Mouse (Mus musculus): Measurements from ENCODE around the gene Trim2.

Trim2 gene

DNA sequence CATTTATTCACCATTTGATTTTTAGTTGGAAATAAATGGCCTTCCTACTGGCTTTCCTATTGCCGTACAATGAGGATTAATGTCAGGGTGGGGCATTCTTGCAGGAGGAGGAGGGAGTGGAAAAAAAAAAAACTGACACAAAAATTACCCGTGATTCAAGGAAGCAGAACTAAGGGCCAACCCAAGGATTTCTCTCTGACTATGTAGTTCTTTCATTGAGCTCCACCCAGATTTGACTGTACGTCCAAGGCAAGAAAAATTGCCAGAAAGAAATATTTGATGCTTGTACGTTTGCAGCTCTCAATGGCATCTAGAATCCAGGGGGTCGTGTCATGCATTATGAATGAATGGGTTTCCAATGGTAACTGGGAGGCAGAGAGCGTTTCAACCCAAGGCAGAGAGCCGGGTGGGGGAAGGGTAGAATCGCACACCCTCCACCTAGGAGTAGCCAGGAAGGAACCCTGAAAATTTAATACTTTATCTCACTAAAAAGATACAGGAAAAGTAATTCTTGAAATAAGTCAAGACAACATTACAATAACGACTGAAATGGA is 86.9 kb downstream of the Trim2 start:
- peak; percentile 43 for DNase-seq (ENCODE audit: low read depth, low spot score)

DNA sequence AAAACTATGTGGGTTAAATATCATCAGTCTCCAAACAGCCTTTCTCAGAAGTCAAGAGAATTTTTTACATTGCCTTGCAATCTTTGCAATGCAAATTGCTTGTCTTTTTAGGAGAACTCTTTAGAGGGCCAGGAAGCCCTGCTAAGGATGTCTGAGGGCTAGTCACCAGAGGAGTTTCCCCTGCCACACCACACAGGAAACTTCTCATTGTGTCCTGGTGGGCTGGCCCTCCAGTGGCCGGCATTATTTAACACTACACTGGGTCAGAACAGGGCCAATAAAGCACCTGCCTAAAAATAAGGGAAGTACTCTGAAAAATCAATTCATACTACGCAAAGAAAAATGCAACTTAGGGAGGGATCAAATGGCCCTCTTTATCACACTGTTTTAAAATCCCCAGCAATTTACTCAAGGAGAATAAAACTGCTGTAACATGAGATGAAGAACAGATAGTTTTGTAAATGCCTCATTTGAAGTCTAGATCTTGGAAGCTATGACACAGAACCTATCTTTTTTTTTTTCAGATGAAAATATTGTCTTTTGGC is 87.4 kb downstream of the Trim2 start:
- DNase-seq (ENCODE audit: low read depth, low spot score) = peak; percentile 34

DNA sequence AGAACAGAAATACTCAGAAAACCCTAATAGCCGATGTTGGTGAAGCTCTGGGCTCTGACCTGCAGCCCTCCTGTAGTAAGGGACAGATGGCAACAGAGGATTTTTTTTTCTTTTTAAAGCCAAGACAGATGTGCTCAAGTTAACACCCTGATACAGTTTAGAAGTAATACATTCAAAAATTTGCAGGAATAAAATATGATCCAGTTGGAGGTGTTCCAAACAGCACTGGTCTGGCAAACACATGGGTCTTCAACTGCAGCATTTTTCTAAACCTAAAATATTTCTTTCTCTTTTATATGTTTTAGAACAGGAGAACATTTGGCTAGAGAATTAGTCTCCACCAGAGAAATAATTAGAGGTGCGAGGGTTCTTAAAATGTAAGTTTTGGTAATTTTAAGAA is 88.2 kb downstream of the Trim2 start:
- no peak for DNase-seq (ENCODE audit: low read depth, low spot score)

DNA sequence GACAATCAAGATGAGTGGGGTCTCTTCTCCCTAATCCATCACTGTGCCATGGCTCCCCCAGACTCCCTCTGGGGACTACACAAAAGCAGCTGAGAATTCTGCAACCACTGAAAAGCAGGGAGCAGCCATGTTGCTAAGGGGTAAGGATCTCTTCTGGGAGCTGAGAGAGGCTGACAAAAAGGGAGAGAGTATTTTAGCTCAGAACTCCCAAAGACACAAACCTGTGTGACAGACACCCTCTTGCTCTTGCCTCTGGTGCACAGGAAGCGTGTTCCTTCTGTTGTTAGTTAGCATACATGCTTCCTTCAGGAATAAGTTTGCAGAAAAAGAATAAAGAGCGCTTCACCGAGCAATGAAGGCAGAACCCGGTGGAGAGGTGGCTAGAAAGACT is 88.7 kb downstream of the Trim2 start:
- no peak for DNase-seq (ENCODE audit: low read depth, low spot score)

DNA sequence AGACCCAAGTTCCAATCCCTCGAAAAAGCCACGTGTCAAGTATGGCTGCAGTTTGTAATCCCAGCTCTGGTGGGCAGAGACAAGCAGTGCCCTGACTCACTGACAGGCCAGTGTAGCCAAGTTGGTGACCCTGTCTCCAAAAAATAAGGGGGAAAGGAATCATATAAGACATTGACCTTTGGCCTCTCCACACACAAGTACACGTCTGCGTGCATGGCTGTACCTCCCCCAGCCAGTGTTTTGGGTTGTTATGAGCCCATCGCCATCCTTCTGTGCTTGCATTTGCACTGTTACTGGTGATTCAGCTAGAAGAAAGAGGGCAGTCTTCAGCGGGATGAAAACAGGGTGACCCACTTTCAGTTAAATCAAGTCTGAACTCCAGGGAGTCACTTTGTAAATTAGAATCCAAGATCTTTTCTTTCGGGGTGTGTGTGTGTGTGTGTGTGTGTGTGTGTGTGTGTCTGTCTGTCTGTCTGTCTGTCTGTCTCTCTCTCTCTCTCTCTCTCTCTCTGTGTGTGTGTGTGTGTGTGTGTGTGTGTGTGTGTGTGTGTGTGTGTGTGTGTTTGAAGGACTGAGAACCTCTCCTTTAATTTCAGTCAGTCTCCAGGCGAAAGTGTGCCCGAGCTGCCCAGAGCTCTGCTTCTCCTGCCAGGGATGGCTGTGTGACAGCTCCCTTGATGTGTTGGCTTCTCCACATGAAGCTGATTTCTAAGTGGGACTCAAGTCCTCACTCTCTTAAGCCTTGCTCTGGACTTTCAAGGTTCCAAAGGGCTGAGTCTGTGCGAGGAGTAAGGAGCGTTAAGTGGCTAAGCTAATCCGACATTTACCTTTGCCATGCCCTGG is 89.3 kb downstream of the Trim2 start:
- no peak for DNase-seq (ENCODE audit: low read depth, low spot score)

DNA sequence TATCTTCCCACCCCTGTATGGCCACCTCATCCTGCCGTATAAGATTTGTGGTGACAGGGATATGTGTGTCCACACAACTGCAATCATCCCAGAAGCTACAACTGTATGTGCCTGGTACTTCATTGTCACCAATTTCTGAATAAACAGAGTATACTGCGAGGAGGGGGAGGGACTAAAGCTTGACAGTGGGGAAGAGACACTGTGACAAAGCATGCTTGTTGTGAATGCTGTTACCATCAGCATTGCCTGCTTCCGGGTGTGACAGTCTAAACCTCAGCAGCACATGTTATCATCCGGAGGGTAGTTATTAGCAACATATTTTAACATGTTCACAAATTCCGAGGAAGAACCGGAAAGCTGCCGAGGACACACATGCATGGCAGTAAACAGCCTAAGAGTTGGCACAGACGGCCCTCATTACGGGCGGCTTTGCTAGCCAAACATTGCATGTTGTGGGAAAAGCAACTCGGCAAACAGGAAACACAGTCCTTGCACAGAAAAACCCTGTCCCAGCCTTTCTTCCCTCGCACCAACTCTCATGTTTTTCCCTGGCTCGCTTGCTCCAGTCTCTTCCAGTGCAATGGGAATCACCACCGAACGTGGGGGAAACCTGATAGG is 90.8 kb downstream of the Trim2 start:
- DNase-seq (ENCODE audit: low read depth, low spot score) = no peak

DNA sequence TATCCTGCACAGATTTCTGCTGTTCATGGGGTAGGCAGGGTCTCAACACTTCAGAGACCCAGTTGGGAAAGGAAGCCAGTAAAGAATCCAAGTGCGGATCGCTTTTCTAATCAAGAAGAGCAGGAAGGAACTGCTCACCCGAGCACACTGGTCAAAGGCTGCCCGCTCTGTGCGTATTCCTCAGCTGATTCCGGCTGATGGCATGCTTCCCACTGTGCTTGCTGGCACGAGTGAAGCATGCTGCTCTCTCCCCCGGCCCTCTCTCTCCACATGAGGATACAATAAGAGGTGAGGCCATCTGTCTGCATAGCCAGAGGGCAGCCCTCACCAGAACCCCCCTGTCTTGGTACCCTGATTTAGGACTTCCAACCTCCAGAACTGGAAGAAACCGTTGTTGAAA is 91.4 kb downstream of the Trim2 start:
- no peak for DNase-seq (ENCODE audit: low read depth, low spot score)

DNA sequence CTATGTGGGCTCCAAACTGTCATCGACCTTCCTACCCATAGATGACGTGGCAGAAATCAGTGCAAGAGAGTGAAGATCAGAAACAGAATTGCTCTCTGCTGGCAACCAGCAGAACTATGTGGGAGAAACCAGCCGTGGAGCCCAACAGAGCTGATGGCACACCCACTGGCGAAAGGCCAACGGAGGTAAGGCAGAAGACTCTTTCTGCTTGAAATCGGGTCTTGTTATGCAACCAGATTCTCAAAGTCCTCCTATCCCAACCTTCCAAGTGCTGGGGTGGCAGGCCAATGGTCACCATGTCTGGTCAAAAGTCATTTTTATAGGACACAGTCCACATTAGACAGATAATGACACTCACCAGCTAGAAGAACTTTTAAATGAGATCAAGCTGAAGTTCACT is 92.2 kb downstream of the Trim2 start:
- no peak for DNase-seq (ENCODE audit: low read depth, low spot score)

DNA sequence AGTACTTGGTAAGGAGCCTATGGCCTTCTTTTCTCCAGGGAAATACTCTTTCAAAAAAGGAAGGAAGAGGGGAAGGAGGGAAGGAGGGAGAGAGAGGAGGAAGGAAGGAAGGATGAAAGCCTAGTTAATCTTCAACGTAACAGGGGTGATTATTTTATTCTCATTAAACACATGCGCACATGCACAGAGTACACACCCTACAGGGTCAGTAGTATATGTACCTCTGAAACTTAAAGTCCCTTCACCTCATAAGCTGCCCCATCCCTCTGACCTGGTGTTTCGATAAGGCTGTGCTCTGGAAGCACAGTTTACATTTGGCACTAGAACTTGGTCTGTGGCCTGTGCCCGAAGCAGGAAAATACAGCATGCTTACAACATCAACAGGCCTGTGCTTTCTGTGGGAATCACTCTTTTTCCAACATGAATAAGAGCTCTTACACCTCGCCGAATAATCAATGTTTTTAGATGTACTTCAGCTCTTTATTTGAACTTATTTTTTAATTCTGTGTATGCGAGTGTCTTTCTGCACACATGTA is 95.3 kb downstream of the Trim2 start:
- DNase-seq (ENCODE audit: low read depth, low spot score) = no peak

DNA sequence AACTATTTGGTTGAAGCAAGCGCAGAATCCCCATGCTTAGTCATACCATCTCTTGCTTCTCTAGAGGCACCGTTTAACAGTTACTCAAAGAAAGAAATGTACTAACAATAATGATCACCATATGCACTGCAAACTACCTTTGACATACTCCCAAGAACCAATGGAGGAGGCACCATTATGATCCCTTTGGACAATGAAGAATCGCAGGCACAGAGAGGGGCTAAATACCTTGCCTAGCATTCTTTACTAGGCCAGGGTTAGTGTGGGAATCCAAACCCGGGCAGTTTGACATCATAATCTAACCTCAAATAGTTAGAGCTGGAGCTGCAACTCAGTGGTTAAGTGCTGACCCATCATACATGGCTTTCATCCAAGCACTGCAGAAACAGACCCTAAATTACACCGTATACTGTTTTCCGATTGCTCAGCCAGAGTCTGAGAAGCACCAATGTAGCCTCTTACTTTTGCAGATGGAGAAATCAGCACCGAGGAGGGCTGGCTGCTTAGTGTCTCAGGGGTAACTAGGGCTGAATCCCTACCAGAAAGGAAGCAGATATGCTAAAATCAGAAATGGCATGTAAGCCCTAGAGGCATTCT is 97.7 kb downstream of the Trim2 start:
- no peak for DNase-seq (ENCODE audit: low read depth, low spot score)

DNA sequence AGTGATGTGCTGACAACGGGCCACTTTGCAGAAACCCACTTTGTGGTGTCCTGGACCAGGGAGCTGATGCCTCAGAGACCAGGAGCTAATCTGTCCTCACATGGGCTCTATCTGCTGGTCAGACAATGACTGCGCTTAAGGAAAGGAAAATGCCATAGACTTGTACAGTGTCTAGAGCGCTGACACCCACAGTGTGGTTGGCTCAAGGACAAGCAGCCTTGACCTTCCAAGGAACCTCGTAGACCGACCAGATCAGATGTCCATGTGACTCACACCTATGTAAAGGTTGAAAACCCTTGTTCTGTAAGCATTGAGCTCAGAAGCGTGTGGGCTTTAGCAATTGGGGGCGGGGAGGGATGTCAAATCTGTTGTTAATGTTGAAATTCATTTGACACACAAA is 98.2 kb downstream of the Trim2 start:
- no peak for DNase-seq (ENCODE audit: low read depth, low spot score)

DNA sequence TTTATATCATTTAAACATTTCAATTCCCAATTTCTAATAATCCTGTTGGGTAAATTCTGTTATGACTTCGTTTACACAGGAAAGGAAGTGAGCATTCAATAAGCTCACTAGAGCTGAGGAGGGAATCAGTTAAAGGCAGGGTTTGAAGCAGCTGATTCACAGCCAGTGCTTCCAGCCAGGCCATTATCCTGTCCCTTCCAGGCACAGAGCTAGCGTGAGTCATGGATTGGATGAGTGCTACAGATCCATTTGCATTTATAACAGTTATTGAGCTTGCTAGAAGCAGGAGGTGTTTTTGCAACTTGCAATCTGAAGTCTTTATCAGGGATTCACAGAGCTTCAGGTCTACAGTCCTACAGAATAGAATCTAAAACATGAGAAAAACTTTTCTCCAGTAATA is 99.3 kb downstream of the Trim2 start:
- no peak for DNase-seq (ENCODE audit: low read depth, low spot score)

DNA sequence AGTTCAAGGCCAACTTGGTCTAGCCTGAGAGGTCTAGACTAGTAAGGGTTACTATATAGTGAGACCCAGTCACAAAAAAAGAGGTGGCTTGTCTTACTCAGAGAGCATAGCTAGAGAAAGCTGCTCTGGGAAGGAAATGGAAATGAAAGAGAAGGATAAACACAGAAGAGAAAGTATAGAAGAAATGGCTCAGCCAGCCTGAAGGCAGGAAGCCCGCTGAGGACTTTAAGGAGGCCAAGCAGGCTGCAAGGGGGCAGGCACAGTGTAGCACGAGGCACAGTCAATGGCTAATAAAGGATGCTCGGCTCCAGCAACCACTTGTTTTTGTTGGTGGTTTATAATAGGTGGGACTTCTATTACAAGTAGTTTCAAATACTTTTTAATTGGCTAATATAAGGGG is 100.6 kb downstream of the Trim2 start:
- no peak for DNase-seq (ENCODE audit: low read depth, low spot score)

DNA sequence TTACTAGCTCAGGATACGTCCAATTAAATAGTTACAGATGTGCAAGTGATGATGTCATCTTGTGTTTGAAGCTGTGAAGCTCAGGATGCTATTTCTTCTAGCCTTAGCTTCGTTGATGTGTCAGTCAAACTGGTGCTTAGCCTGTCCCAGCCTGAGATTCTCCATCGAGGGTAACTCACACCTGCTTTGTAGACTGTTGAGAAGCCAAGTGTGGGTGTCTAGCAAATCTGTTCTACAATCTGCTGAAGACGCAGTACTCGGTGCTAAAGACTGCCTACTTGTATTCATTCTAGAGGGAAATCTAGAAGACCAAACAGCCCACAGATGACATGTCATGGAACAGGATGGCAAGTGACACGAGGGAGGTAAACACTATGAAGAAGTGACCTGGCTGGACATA is 101.0 kb downstream of the Trim2 start:
- DNase-seq (ENCODE audit: low read depth, low spot score) = no peak

DNA sequence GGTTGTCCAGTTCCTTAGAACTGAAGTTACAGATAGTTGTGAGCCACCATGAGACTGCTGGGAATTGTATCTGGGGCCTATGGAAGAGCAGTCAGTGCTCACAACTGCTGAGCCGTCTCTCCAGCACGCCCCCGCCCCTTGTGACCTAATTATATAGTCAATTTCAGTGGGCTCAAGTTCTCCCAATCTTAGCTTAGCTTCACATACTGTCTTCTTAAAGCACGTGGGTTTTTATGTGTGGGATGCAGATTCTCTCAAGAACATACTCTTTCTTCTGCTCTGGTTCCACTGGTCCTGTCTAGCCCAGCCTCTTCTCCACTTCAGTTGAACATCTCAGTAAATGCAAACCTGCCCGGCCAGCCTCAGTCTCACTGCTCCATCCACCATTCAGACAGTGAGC is 102.0 kb downstream of the Trim2 start:
- DNase-seq (ENCODE audit: low read depth, low spot score) = no peak

DNA sequence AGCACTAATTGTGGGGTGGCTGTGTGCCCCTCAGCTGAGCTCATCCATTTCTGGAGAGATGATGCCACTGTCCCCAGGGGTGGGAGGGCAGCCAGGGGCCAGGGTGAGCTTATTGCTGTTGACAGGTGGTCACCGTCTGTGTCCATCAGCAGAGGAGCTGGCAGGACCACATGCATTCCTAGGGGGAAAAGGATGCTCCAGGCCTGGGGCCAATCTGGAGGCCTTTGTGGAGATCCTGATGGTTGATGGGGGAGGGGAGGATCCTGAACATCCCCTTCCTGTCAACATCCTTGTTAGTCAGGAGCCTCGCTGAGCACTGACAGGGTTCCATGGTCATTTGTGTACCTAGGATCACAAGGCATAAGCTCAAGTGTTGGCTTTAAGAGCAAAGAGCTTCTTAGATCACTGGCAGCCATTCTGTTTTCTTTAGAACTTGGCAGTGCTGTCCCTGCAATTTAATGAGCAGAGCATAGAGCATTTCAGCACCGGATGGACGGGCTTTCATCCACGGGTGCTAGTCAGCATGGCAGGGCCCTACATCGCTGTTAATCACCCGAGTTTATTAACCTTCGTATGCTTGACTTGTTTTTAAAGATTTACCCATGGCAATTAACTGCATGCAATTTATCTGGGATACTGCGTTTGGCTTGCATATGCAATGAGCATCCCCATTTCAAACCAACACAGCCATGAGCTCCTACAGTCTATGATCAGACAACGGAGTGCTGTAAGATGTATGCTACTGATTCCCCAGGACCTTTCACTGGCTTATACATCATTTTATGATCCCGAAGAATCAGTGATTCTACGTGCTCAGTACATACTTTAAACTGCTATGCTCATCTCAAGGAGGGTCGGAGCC is 105.9 kb downstream of the Trim2 start:
- DNase-seq (ENCODE audit: low read depth, low spot score) = no peak

DNA sequence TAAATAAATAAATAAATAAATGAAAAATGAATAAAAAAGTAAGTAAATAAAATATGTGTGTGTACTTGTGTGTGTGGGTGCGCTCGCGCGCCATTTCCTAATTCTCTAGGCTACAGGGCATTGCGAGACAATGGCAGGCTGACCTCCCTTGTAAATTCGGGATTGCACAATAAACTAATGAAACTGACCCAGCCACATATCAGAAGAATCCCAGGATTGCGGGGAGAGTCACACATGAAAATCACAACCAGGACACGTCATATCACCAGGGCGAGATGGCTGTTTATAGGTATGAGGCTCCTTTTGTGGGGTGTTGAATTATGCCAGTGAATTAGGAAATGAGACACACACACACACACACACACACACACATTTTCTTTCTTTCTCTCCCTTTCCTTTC is 107.2 kb downstream of the Trim2 start:
- no peak for DNase-seq (ENCODE audit: low read depth, low spot score)

DNA sequence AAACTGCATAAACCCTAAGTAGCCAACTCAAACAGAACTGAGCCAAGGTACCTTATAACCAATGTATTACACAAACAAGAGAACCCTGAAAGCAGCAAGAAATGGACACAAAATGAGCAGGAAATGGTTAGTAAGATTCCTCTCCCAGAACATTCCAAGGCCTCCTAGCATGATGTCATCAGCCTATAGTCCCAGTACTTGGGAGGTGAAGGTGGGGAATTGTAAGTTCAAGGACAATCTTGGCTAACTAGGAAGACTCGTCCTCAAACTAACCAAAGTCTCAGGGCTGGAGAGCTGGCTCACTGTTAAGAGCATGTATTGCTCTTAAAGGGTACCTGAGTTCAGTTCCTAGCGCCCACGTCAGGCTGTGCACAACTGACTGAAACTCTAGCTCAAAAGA is 108.4 kb downstream of the Trim2 start:
- DNase-seq (ENCODE audit: low read depth, low spot score) = no peak

DNA sequence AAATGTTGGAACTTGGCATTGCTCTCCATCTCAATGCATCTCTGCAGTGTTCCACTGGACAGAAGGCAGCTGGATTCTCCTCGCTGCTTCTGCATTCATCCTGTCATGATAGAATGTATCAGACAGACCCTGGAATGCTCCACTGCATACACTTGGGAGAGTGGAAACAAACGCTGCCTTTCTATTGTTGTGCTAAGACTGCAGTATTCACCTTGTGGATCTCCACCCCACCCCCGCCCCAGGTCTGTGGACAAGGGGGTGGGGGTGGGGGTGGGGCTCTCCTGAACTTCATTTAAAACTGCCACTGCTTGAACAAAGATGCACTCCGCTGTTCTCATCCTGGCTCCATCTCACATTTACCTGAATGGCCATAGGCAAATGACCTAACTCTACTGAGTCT is 112.8 kb downstream of the Trim2 start:
- DNase-seq (ENCODE audit: low read depth, low spot score) = no peak

DNA sequence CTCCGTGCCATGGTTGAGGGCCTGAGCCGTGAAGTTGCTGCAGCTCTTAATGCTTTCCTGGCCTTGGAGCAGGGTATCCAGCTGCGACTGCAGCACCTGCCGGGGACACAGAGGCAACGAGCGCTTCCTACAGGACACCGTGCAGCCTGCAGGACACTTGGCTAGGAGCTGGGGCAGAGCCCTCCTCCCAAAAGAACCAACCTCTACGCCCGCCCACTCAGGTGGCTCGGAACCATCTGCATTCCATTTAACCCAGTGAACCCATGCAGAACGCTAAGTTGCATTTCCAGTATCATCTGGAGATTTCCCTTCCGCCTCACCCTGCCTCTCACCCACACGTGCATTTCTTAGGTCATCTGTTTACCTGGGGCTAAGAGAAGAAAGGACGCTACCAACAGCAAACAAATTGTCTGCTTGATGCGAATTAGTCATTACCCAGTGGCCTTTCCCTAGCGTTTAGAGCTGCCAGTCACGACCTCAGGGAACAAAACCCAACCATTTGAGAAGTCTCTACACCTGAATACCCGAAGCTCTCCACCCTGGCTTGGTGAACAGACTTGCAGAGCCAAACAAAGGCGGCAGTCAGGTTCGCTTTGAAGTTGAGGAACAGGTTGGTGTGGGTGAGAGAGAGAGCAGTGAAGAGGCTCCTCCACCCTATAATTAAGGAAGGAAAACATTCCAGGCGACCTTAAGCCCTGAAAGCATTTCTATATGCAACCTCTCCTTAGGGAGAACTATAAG is 115.4 kb downstream of the Trim2 start:
- no peak for DNase-seq (ENCODE audit: low read depth, low spot score)

Data from A20 (cell line).